Mouse (Mus musculus) heart, postnatal 0 days (tissue): ENCODE measurements around the gene Clpp. TPM values are rescaled to one million over a fixed set of nuclear protein-coding genes. Genes with fewer than 3 reads are reported as not detected.

ENCODE experiments used
- ATAC-seq: fragments of 200-750 bp; cut with Nextera tagmentation; 2 replicates; pipeline ENCODE4 v1.8.0; 2017; ENCODE audit warnings: low read depth, moderate number of reproducible peaks, moderate library complexity; ENCODE audit not compliant: insufficient read depth
- DNase-seq: peaks from one replicate; pipeline ENCODE4 v3.0.0-alpha.2; 2016; ENCODE audit warnings: low spot score
- H3K27ac ChIP-seq: fragments of 300-500 bp; sonication (generic); 2 replicates; pipeline ENCODE4 v1.5.1; 2014; ENCODE audit warnings: low read depth, mild to moderate bottlenecking
- H3K27me3 ChIP-seq: fragments of 300-500 bp; sonication (generic); 2 replicates; pipeline ENCODE4 v1.6.1; 2014; ENCODE audit warnings: low read length, mixed read lengths; ENCODE audit not compliant: control insufficient read depth, insufficient read depth
- H3K36me3 ChIP-seq: fragments of 300-500 bp; sonication (generic); replicated peaks from 2 replicates; pipeline ENCODE4 v1.6.1; 2014; ENCODE audit warnings: low read length, mixed read lengths; ENCODE audit not compliant: control insufficient read depth, insufficient read depth
- H3K4me1 ChIP-seq: fragments of 300-500 bp; sonication (generic); 2 replicates; pipeline ENCODE4 v1.6.1; 2014; ENCODE audit warnings: antibody characterized with exemption; ENCODE audit not compliant: control insufficient read depth, insufficient read depth
- H3K4me2 ChIP-seq: fragments of 300-500 bp; sonication (generic); 2 replicates; pipeline ENCODE4 v1.6.1; 2014; ENCODE audit warnings: low read depth, mild to moderate bottlenecking, low read length, moderate library complexity
- H3K4me3 ChIP-seq: fragments of 300-500 bp; sonication (generic); 2 replicates; pipeline ENCODE4 v1.5.1; 2014; ENCODE audit warnings: low read depth, low read length
- H3K9ac ChIP-seq: fragments of 300-500 bp; sonication (generic); replicated peaks from 2 replicates; pipeline ENCODE4 v1.6.1; 2014; ENCODE audit warnings: low read depth, low read length, mixed read lengths
- H3K9me3 ChIP-seq: fragments of 300-500 bp; sonication (generic); replicated peaks from 2 replicates; pipeline ENCODE4 v1.6.1; 2016; ENCODE audit warnings: low read length; ENCODE audit not compliant: control insufficient read depth
- CTCF ChIP-seq: IDR thresholded peaks from 2 replicates; pipeline ENCODE4 v1.5.1; 2016; ENCODE audit warnings: antibody characterized with exemption, control low read depth, low read depth
- EP300 ChIP-seq: IDR thresholded peaks from 2 replicates; pipeline ENCODE4 v1.6.1; 2016; ENCODE audit warnings: antibody characterized with exemption, low read depth
- WGBS: fragments of 180-500 bp; shearing (Covaris S2); extraction: QIAGEN DNeasy Blood & Tissue Kit; methylation state at CpG from one replicate; pipeline ENCODE4 v1.1.7; 2014; 5-methylcytosine and 5-hydroxymethylcytosine counted together
- polyA plus RNA-seq: library from polyadenylated mRNA; unstranded; fragments of >200 nt; fragmentation: Nextera tagmentation; extraction: Ambion mirVana; gene quantifications from 2 replicates; pipeline ENCODE4 v1.2.1, GENCODE M21; 2015
- total RNA-seq: library from RNA; depleted of rRNA; stranded (reverse); fragments of >200 nt; gene quantifications from 2 replicates; pipeline ENCODE4 v1.2.3, GENCODE M21; 2014; ENCODE audit warnings: low replicate concordance

Clpp gene
- total and polyA plus RNA-seq, 2 experiments from 2014 or later, result 124 to 186 TPM

- Histone ChIP-seq H3K9me3 (no peaks in the 10 kb centered on the region), H3K27me3 (no peaks in the 10 kb centered on the region), H3K4me1 (peaks cover 10% of the 10 kb centered on the region; the same call in 1 of the 2 replicates), H3K4me3 (peak within 1 kb of the TSS; percentile 88), H3K4me2 (peak within 1 kb of the TSS; percentile 65), H3K36me3 (peaks cover 48% of the 10 kb centered on the region), H3K27ac (peak within 1 kb of the TSS; percentile 84), H3K9ac (peak within 1 kb of the TSS; percentile 51)
- ATAC-seq (peak; percentile 99), DNase-seq (peak; percentile 100)
- WGBS, result under 1% methylated on average over 38 of the region's 38 CpGs
- TF ChIP-seq CTCF (peak; percentile 91), EP300 (peak; percentile 84)
Measured at GRCm38 (mm10) chr17:56997029-56997667, 7.0 kb downstream of the Clpp start, which contains the start of gene Alkbh7. Gene Alkbh7 (plus strand): TSS chr17:56997339.

GRCm38 (mm10) chr17:56999414-56999813, 9.3 kb downstream of the Clpp start:
- Histone ChIP-seq H3K4me2 (no peak overlapping the region), H3K27me3 (no peaks in the 10 kb centered on the region), H3K9ac (no peak overlapping the region), H3K4me3 (no peak overlapping the region), H3K36me3 (peaks cover 43% of the 10 kb centered on the region), H3K27ac (no peak overlapping the region), H3K4me1 (peaks cover 10% of the 10 kb centered on the region; the same call in 1 of the 2 replicates), H3K9me3 (no peaks in the 10 kb centered on the region)
- ATAC-seq (no peak), DNase-seq (no peak)
- 89% methylated on average over 9 of the region's 9 CpGs for WGBS
- TF ChIP-seq EP300, result no peak
- TF ChIP-seq CTCF, result no peak

GRCm38 (mm10) chr17:56999968-57000609, 10.0 kb downstream of the Clpp start, which contains the start of gene Pspn:
Gene Pspn (minus strand): TSS chr17:57000018.
- no peak within 1 kb of the TSS for H3K4me2 ChIP-seq
- H3K27me3 ChIP-seq, result no peaks in the 10 kb centered on the region
- no peak for TF ChIP-seq EP300
- no peak for TF ChIP-seq CTCF
- no peaks in the 10 kb centered on the region for H3K9me3 ChIP-seq
- peaks cover 43% of the 10 kb centered on the region for H3K36me3 ChIP-seq
- peak within 1 kb of the TSS; percentile 23; the same call in 1 of the 2 replicates for H3K27ac ChIP-seq
- H3K9ac ChIP-seq, result no peak within 1 kb of the TSS
- peaks cover 10% of the 10 kb centered on the region; the same call in 1 of the 2 replicates for H3K4me1 ChIP-seq
- no peak for ATAC-seq
- no peak within 1 kb of the TSS for H3K4me3 ChIP-seq
- DNase-seq, result no peak
- 80% methylated on average over 9 of the region's 9 CpGs for WGBS

DNA sequence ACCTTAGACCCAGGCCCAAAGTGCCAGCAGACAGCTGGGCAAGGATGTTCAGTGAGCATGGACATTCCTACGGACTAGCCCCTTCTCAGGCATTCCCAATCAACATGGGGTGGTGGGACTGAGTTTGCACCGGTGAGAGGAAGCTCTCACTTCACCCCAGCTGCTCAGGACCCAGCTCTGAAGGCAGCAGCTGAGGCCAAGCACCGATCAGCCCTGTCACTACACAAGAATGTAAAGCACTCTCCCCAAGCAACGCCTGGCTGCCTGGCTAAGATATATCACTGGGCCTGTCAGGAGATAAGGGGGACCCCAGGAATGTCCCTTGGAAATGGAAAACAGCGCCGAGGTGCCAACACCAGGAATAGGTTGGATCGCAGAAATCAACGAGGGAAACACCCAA, 11.1 kb downstream of the Clpp start:
- Histone ChIP-seq H3K27me3 (no peaks in the 10 kb centered on the region), H3K9ac (no peak overlapping the region), H3K4me1 (peaks cover 10% of the 10 kb centered on the region; the same call in 1 of the 2 replicates), H3K4me2 (no peak overlapping the region), H3K9me3 (no peaks in the 10 kb centered on the region), H3K27ac (peak overlapping the region; percentile 36; the same call in 1 of the 2 replicates), H3K4me3 (no peak overlapping the region), H3K36me3 (peaks cover 42% of the 10 kb centered on the region)
- DNase-seq (peak; percentile 12), ATAC-seq (no peak)
- TF ChIP-seq CTCF (no peak), EP300 (no peak)
- WGBS, result 16% methylated on average over 8 of the region's 8 CpGs

DNA sequence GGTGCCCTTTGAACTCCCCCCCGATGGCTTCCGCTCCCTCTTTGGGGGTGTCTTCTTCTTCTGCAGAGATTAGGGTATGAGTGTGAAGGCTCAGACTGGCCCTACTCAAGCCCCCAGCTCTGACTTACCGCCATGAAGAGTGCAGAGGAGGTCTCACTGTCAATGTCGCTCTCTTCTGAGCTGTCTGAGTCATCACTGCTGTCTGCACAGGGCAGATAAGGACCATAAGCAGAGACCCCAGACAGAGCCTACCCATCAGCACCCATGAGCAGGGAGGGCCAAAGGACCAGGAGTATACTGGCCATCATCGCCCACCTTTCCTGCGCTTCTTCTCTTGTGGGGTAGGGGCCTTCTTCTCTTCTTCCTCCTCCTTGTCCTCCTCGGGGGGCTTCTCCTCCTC, 13.9 kb downstream of the Clpp start:
- Histone ChIP-seq H3K36me3 (peaks cover 62% of the 10 kb centered on the region), H3K4me3 (no peak overlapping the region), H3K27me3 (no peaks in the 10 kb centered on the region), H3K27ac (no peak overlapping the region), H3K9ac (no peak overlapping the region), H3K4me1 (peaks cover 10% of the 10 kb centered on the region; the same call in 1 of the 2 replicates), H3K9me3 (no peaks in the 10 kb centered on the region), H3K4me2 (no peak overlapping the region)
- no peak for ATAC-seq
- 79% methylated on average over 7 of the region's 7 CpGs for WGBS
- DNase-seq, result no peak
- TF ChIP-seq EP300 (no peak), CTCF (no peak)
